Mouse (Mus musculus) midbrain, embryonic 10.5 days (tissue): Measurements from ENCODE around the gene Gm17949. TPM values are rescaled to one million over a fixed set of nuclear protein-coding genes. Genes with fewer than 3 reads are reported as not detected.
"Not testable (repeated sequence)": the region's sequence is repeated elsewhere in the genome, so short reads cannot be mapped to it uniquely, and the experiment has no call there.

ENCODE experiments used
- DNase-seq: peaks from one replicate; pipeline ENCODE4 v3.0.0-alpha.2; 2017; ENCODE audit warnings: low spot score
- H3K27ac ChIP-seq: fragments of 300-500 bp; sonication (generic); replicated peaks from 2 replicates; pipeline ENCODE4 v1.5.1; 2016; ENCODE audit warnings: mild to moderate bottlenecking
- H3K27me3 ChIP-seq: fragments of 300-500 bp; sonication (generic); 2 replicates; pipeline ENCODE4 v1.6.1; 2016; ENCODE audit warnings: low read depth, mild to moderate bottlenecking; ENCODE audit not compliant: poor library complexity, severe bottlenecking
- H3K36me3 ChIP-seq: fragments of 300-500 bp; sonication (generic); 2 replicates; pipeline ENCODE4 v1.6.1; 2016; ENCODE audit warnings: mild to moderate bottlenecking, moderate library complexity
- H3K4me1 ChIP-seq: fragments of 300-500 bp; sonication (generic); 2 replicates; pipeline ENCODE4 v1.6.1; 2016
- H3K4me3 ChIP-seq: fragments of 300-500 bp; sonication (generic); 2 replicates; pipeline ENCODE4 v1.5.1; 2016; ENCODE audit warnings: mild to moderate bottlenecking, moderate library complexity
- H3K9me3 ChIP-seq: fragments of 300-500 bp; sonication (generic); replicated peaks from 2 replicates; pipeline ENCODE4 v1.6.1; 2016; ENCODE audit warnings: mild to moderate bottlenecking
- WGBS: fragments of 180-500 bp; shearing (Covaris S2); methylation state at CpG from one replicate; pipeline ENCODE4 v1.1.7; 2016; 5-methylcytosine and 5-hydroxymethylcytosine counted together
- polyA plus RNA-seq: library from polyadenylated mRNA; unstranded; fragments of >200 nt; fragmentation: Nextera tagmentation; extraction: Ambion mirVana; gene quantifications from 2 replicates; pipeline ENCODE4 v1.2.1, GENCODE M21; 2016

Gm17949 gene
- polyA plus RNA-seq, 1 experiment from 2014 or later = 0.39 TPM

GRCm38 (mm10) chr17:57030931-57031660 lies 19.8 kb downstream of the Gm17949 start, which contains the start of gene Khsrp:
Gene Khsrp, minus strand, starts transcription at chr17:57031522.
- Histone ChIP-seq H3K9me3 (no peaks in the 10 kb centered on the region), H3K27me3 (no peaks in the 10 kb centered on the region), H3K4me3 (peak within 1 kb of the TSS; percentile 87), H3K27ac (peak within 1 kb of the TSS; percentile 99), H3K36me3 (peaks cover 38% of the 10 kb centered on the region), H3K4me1 (peaks cover 27% of the 10 kb centered on the region)
- peak; percentile 65 for DNase-seq
- WGBS = under 1% methylated on average over 92 of the region's 99 CpGs

GRCm38 (mm10) chr17:57031661-57032420 lies 20.6 kb downstream of the Gm17949 start:
- Histone ChIP-seq H3K9me3 (no peaks in the 10 kb centered on the region), H3K4me3 (peak overlapping the region; percentile 87), H3K27ac (peak overlapping the region; percentile 99), H3K4me1 (peaks cover 27% of the 10 kb centered on the region), H3K36me3 (peaks cover 31% of the 10 kb centered on the region), H3K27me3 (peaks cover 4% of the 10 kb centered on the region; the same call in 1 of the 2 replicates)
- DNase-seq = peak; percentile 100
- WGBS = under 1% methylated on average over 38 of the region's 38 CpGs

- H3K9me3 ChIP-seq = no peaks in the 10 kb centered on the region
- peak overlapping the region; percentile 87 for H3K4me3 ChIP-seq
- peaks cover 21% of the 10 kb centered on the region for H3K36me3 ChIP-seq
- peaks cover 27% of the 10 kb centered on the region for H3K4me1 ChIP-seq
- H3K27ac ChIP-seq = peak overlapping the region; percentile 99
- H3K27me3 ChIP-seq = peaks cover 12% of the 10 kb centered on the region
- 87% methylated on average over 4 of the region's 4 CpGs for WGBS
- DNase-seq = no peak
Observed at GRCm38 (mm10) chr17:57032854-57033253, 21.6 kb downstream of the Gm17949 start.

GRCm38 (mm10) chr17:57038978-57039377 lies 27.7 kb downstream of the Gm17949 start:
- Histone ChIP-seq H3K9me3 (no peaks in the 10 kb centered on the region), H3K36me3 (no peaks in the 10 kb centered on the region), H3K4me3 (no peak overlapping the region), H3K27me3 (peaks cover 32% of the 10 kb centered on the region), H3K4me1 (peaks cover 6% of the 10 kb centered on the region; the same call in 1 of the 2 replicates), H3K27ac (no peak overlapping the region)
- no peak for DNase-seq
- 41% methylated on average over 8 of the region's 8 CpGs for WGBS

- Histone ChIP-seq H3K36me3 (peaks cover 20% of the 10 kb centered on the region), H3K9me3 (no peaks in the 10 kb centered on the region), H3K4me1 (peaks cover 6% of the 10 kb centered on the region; the same call in 1 of the 2 replicates), H3K27ac (no peak within 1 kb of the TSS), H3K4me3 (no peak within 1 kb of the TSS), H3K27me3 (peaks cover 31% of the 10 kb centered on the region)
- DNase-seq = no peak
- 70% methylated on average over 8 of the region's 8 CpGs for WGBS
Observed at GRCm38 (mm10) chr17:57041554-57041953, 30.3 kb downstream of the Gm17949 start, which contains the start of gene Slc25a41. Gene Slc25a41, minus strand, starts transcription at chr17:57041654.

- Histone ChIP-seq H3K9me3 (no peaks in the 10 kb centered on the region), H3K27ac (no peak overlapping the region), H3K4me1 (no peaks in the 10 kb centered on the region; the same call in 1 of the 2 replicates), H3K27me3 (no peaks in the 10 kb centered on the region), H3K36me3 (peaks cover 72% of the 10 kb centered on the region), H3K4me3 (no peak overlapping the region)
- WGBS = 35% methylated on average over 5 of the region's 5 CpGs
- DNase-seq = no peak
Observed at GRCm38 (mm10) chr17:57047406-57047805, 36.1 kb downstream of the Gm17949 start.

GRCm38 (mm10) chr17:57048816-57049215 lies 37.5 kb downstream of the Gm17949 start:
- H3K4me3 ChIP-seq = no peak overlapping the region
- H3K9me3 ChIP-seq = no peaks in the 10 kb centered on the region
- H3K36me3 ChIP-seq = peaks cover 87% of the 10 kb centered on the region
- no peaks in the 10 kb centered on the region for H3K27me3 ChIP-seq
- no peak overlapping the region for H3K27ac ChIP-seq
- 90% methylated on average over 3 of the region's 3 CpGs for WGBS
- H3K4me1 ChIP-seq = no peaks in the 10 kb centered on the region; the same call in 1 of the 2 replicates
- no peak for DNase-seq

GRCm38 (mm10) chr17:57051679-57052078 lies 40.4 kb downstream of the Gm17949 start:
- not testable (repeated sequence) for H3K4me1 ChIP-seq, H3K4me3 ChIP-seq, H3K27me3 ChIP-seq, DNase-seq, H3K27ac ChIP-seq, H3K9me3 ChIP-seq
- whole genome bisulfite sequencing = 75% methylated on average over 4 of the region's 4 CpGs
- H3K36me3 ChIP-seq = peaks cover 94% of the 10 kb centered on the region

GRCm38 (mm10) chr17:57056246-57056645 lies 45.0 kb downstream of the Gm17949 start:
- WGBS = 91% methylated on average over 3 of the region's 3 CpGs
- peaks cover 33% of the 10 kb centered on the region for H3K4me1 ChIP-seq
- peaks cover 60% of the 10 kb centered on the region for H3K36me3 ChIP-seq
- no peaks in the 10 kb centered on the region for H3K9me3 ChIP-seq
- H3K27ac ChIP-seq = no peak overlapping the region
- DNase-seq = no peak
- peaks cover 9% of the 10 kb centered on the region for H3K27me3 ChIP-seq
- H3K4me3 ChIP-seq = no peak overlapping the region

- Histone ChIP-seq H3K9me3 (no peaks in the 10 kb centered on the region), H3K4me3 (peak within 1 kb of the TSS; percentile 91), H3K4me1 (peaks cover 46% of the 10 kb centered on the region), H3K27me3 (peaks cover 35% of the 10 kb centered on the region), H3K27ac (peak within 1 kb of the TSS; percentile 93), H3K36me3 (peaks cover 33% of the 10 kb centered on the region)
- under 1% methylated on average over 17 of the region's 22 CpGs for whole genome bisulfite sequencing
- no peak for DNase-seq
Observed at GRCm38 (mm10) chr17:57058891-57059485, 47.7 kb downstream of the Gm17949 start, which contains the start of gene Crb3. Gene Crb3, plus strand, starts transcription at chr17:57059105.

- H3K4me3 ChIP-seq = peak within 1 kb of the TSS; percentile 91
- DNase-seq = peak; percentile 88
- H3K9me3 ChIP-seq = no peaks in the 10 kb centered on the region
- H3K36me3 ChIP-seq = peaks cover 28% of the 10 kb centered on the region
- under 1% methylated on average over 45 of the region's 45 CpGs for WGBS
- peaks cover 40% of the 10 kb centered on the region for H3K27me3 ChIP-seq
- peak within 1 kb of the TSS; percentile 93 for H3K27ac ChIP-seq
- peaks cover 46% of the 10 kb centered on the region for H3K4me1 ChIP-seq
Observed at GRCm38 (mm10) chr17:57059486-57059977, 48.3 kb downstream of the Gm17949 start, which contains the start of gene Slc25a23. Gene Slc25a23, minus strand, starts transcription at chr17:57059863.

- H3K4me1 ChIP-seq = peaks cover 46% of the 10 kb centered on the region
- peak overlapping the region; percentile 93 for H3K27ac ChIP-seq
- no peaks in the 10 kb centered on the region for H3K9me3 ChIP-seq
- peak; percentile 96 for DNase-seq
- peaks cover 20% of the 10 kb centered on the region for H3K36me3 ChIP-seq
- under 1% methylated on average over 44 of the region's 44 CpGs for WGBS
- H3K4me3 ChIP-seq = peak overlapping the region; percentile 91
- H3K27me3 ChIP-seq = peaks cover 48% of the 10 kb centered on the region
Observed at GRCm38 (mm10) chr17:57060231-57060801, 49.0 kb downstream of the Gm17949 start.
